Mouse (Mus musculus) heart, adult 2 months (tissue): ENCODE measurements at regions not wholly inside any gene's neighbourhood (a gene's known extent, or its start where the extent isn't known, plus 50 kb on each side); places are given as distances from the start of the nearest gene placed in this dataset.

Experiments used
- DNase-seq, 2 experiments: peaks; one replicate each; pipeline ENCODE4 v3.0.0; 2021
- H3K27ac ChIP-seq: fragments of 200-600 bp; 2 replicates; pipeline ENCODE4 v1.8.1; 2022
- H3K27me3 ChIP-seq: fragments of 200-500 bp; 2 replicates; pipeline ENCODE4 v1.6.1; 2012; ENCODE audit warnings: mild to moderate bottlenecking, low read length, inconsistent platforms, mixed read lengths; ENCODE audit not compliant: control insufficient read depth, insufficient read depth
- H3K36me3 ChIP-seq: fragments of 200-500 bp; 2 replicates; pipeline ENCODE4 v1.6.1; 2012; ENCODE audit warnings: low read length, inconsistent platforms; ENCODE audit not compliant: control insufficient read depth, insufficient read depth
- H3K4me1 ChIP-seq: fragments of 200-500 bp; 2 replicates; pipeline ENCODE4 v1.6.1; 2011; ENCODE audit warnings: low read length; ENCODE audit not compliant: control insufficient read depth, insufficient read depth
- H3K4me3 ChIP-seq: fragments of 200-600 bp; 2 replicates; pipeline ENCODE4 v1.8.1; 2022
- H3K79me2 ChIP-seq: fragments of 200-500 bp; replicated peaks from 2 replicates; pipeline ENCODE4 v1.6.1; 2012; ENCODE audit warnings: mild to moderate bottlenecking, inconsistent platforms, low read length, moderate library complexity, mixed read lengths; ENCODE audit not compliant: control insufficient read depth, insufficient read depth
- H3K9ac ChIP-seq: fragments of 200-500 bp; 2 replicates; pipeline ENCODE4 v1.6.1; 2012; ENCODE audit warnings: low read depth, mild to moderate bottlenecking, control low read depth, inconsistent platforms, low read length, mixed read lengths
- CTCF ChIP-seq: fragments of 200-600 bp; IDR thresholded peaks from 2 replicates; pipeline ENCODE4 v1.8.1; 2022; ENCODE audit warnings: antibody characterized with exemption, mild to moderate bottlenecking, moderate library complexity
- EP300 ChIP-seq: fragments of 200-500 bp; IDR thresholded peaks from 2 replicates; pipeline ENCODE4 v1.6.1; 2011; ENCODE audit warnings: low read depth, low read length, control low read depth; ENCODE audit not compliant: insufficient read depth
- POLR2A ChIP-seq: fragments of 200-500 bp; IDR thresholded peaks from 2 replicates; pipeline ENCODE4 v1.6.1; 2011; ENCODE audit warnings: mild to moderate bottlenecking, low read depth, low read length, control low read depth; ENCODE audit not compliant: insufficient read depth
- WGBS: fragments of 180-500 bp; shearing (Covaris S2); methylation state at CpG from one replicate; pipeline ENCODE4 v1.1.7; 2018; 5-methylcytosine and 5-hydroxymethylcytosine counted together
- intact Hi-C: fragments of 180-260 bp; cut with DNase I; formaldehyde crosslinking; loops from one replicate; pipeline ENCODE4 v1.15.1; 2025

GRCm38 (mm10) chr7:50993707-50994106 lies 394.7 kb downstream of the 4933405O20Rik start:
- no peak for DNase-seq
- TF ChIP-seq POLR2A (no peak), EP300 (no peak), CTCF (no peak)
- 13% methylated on average over 1 of the region's 1 CpGs for WGBS
- H3K4me1 ChIP-seq: no peaks in the 10 kb centered on the region
- H3K9ac ChIP-seq: no peak overlapping the region
- H3K27ac ChIP-seq: no peak overlapping the region
- no peak overlapping the region for H3K4me3 ChIP-seq
- intact Hi-C loops: no loop called here
- no peaks in the 10 kb centered on the region for H3K79me2 ChIP-seq
- H3K27me3 ChIP-seq: no peaks in the 10 kb centered on the region
- no peaks in the 10 kb centered on the region for H3K36me3 ChIP-seq

GRCm38 (mm10) chr7:51041899-51042667 lies 443.1 kb downstream of the 4933405O20Rik start:
- Histone ChIP-seq H3K4me1 (no peaks in the 10 kb centered on the region), H3K36me3 (no peaks in the 10 kb centered on the region), H3K4me3 (no peak overlapping the region), H3K27me3 (no peaks in the 10 kb centered on the region), H3K27ac (no peak overlapping the region), H3K9ac (no peak overlapping the region), H3K79me2 (no peaks in the 10 kb centered on the region)
- intact Hi-C loops: no loop called here
- TF ChIP-seq EP300 (no peak), CTCF (no peak), POLR2A (no peak)
- no peak for DNase-seq
- 69% methylated on average over 3 of the region's 3 CpGs for WGBS

GRCm38 (mm10) chr7:51051496-51051895 lies 452.5 kb downstream of the 4933405O20Rik start:
- WGBS: 69% methylated on average over 3 of the region's 3 CpGs
- Histone ChIP-seq H3K27ac (no peak overlapping the region), H3K4me1 (no peaks in the 10 kb centered on the region), H3K4me3 (no peak overlapping the region), H3K27me3 (no peaks in the 10 kb centered on the region), H3K36me3 (no peaks in the 10 kb centered on the region), H3K9ac (no peak overlapping the region), H3K79me2 (no peaks in the 10 kb centered on the region)
- intact Hi-C loops: no loop called here
- no peak for DNase-seq
- TF ChIP-seq CTCF (no peak), EP300 (no peak), POLR2A (no peak)

- 14% methylated on average over 1 of the region's 1 CpGs for WGBS
These were observed 442.5 kb upstream of the Ano5 start for GRCm38 (mm10) chr7:51068376-51068775.

GRCm38 (mm10) chr7:51093774-51094173 lies 417.1 kb upstream of the Ano5 start:
- TF ChIP-seq EP300 (no peak), CTCF (no peak), POLR2A (no peak)
- no peak overlapping the region for H3K4me3 ChIP-seq
- H3K27ac ChIP-seq: no peak overlapping the region
- H3K36me3 ChIP-seq: no peaks in the 10 kb centered on the region
- H3K79me2 ChIP-seq: no peaks in the 10 kb centered on the region
- no peaks in the 10 kb centered on the region for H3K27me3 ChIP-seq
- intact Hi-C loops: no loop called here
- H3K9ac ChIP-seq: no peak overlapping the region
- no peaks in the 10 kb centered on the region for H3K4me1 ChIP-seq
- WGBS: 46% methylated on average over 3 of the region's 3 CpGs
- DNase-seq: no peak

More at GRCm38 (mm10) chr7:51068376-51068775, 442.5 kb upstream of the Ano5 start:
- no peaks in the 10 kb centered on the region for H3K4me1 ChIP-seq
- no peak for TF ChIP-seq EP300
- H3K27ac ChIP-seq: no peak overlapping the region
- no peak overlapping the region for H3K9ac ChIP-seq
- no peaks in the 10 kb centered on the region for H3K36me3 ChIP-seq
- intact Hi-C loops: no loop called here
- no peaks in the 10 kb centered on the region for H3K79me2 ChIP-seq
- no peak overlapping the region for H3K4me3 ChIP-seq
- no peak for DNase-seq
- H3K27me3 ChIP-seq: no peaks in the 10 kb centered on the region

- Histone ChIP-seq H3K4me1 (no peaks in the 10 kb centered on the region), H3K27me3 (no peaks in the 10 kb centered on the region), H3K36me3 (no peaks in the 10 kb centered on the region), H3K9ac (no peak overlapping the region), H3K27ac (no peak overlapping the region), H3K79me2 (no peaks in the 10 kb centered on the region), H3K4me3 (no peak overlapping the region)
- DNase-seq: no peak
- 78% methylated on average over 2 of the region's 2 CpGs for WGBS
- intact Hi-C loops: no loop called here
- TF ChIP-seq EP300: no peak
- no peak for TF ChIP-seq CTCF
- no peak for TF ChIP-seq POLR2A
These were observed 409.7 kb upstream of the Ano5 start for GRCm38 (mm10) chr7:51101166-51101565.
